Mouse (Mus musculus): ENCODE measurements around the gene Sfxn3.
A peak's percentile ranks its signal among the peaks of the same experiment; 100 is the strongest.

Sfxn3 gene

GRCm38 (mm10) chr19:45076586-45077510, 29.5 kb downstream of the Sfxn3 start:
- DNase-seq = peak; percentile 40

GRCm38 (mm10) chr19:45077742-45078645, 30.7 kb downstream of the Sfxn3 start:
- no peak for DNase-seq

GRCm38 (mm10) chr19:45078971-45079764, 31.9 kb downstream of the Sfxn3 start:
- DNase-seq = no peak

DNA sequence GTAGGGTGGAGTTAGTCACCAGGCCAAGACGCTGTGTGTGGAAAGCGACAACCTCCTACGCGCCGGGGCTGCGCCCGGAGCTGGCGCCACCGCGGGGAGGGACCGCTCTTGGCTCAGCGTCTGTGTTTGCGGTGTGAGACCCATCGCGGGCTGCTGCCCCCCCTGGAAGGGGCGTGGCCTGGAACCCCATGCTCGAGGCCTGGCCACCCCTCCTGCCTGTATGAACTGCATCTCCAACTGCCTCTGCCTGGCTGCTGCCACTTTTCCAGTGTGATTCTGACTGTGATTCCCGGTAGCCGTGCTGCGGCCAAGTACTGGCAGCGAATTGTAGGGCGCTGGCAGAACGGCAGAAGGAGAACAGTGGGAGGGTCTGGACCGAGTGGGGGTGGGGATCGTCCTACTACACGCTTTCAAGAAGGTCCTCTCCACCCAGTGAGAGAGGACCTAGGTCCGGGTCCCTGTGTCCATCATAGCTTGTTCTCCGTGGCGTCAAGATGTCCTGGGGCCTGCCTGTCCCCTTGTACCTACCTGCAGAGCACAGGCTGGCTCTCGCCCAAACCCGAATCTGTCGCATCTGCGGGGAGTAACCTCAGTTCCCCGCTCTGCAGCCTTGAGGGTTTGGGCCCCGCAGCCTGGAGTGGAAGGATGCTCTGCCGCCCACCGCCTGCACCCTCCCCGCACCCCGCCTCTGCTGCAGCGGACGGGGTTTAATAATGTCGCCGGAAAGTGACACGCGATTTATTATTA, 32.6 kb downstream of the Sfxn3 start:
- peak; percentile 63 for DNase-seq

DNA sequence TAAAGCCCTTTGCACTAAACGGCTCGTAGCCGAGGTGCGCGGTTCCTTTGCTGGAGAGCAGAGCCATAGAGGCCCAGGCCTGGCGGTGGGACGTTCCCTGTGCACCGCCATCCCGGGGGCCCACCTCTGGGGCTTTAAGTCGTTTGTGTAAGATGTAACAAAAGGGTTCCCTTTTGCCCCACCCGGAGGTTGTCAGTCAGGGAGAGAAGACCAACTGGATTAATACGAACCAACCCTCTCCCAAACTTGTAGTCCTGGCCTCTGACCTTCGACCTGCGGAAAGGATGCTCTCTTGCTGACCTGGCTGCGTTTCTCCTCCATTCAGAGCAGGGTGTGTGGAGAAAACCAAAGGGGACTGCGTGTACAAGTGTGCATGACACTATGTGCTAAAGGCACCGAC, 33.4 kb downstream of the Sfxn3 start:
- no peak for DNase-seq

DNA sequence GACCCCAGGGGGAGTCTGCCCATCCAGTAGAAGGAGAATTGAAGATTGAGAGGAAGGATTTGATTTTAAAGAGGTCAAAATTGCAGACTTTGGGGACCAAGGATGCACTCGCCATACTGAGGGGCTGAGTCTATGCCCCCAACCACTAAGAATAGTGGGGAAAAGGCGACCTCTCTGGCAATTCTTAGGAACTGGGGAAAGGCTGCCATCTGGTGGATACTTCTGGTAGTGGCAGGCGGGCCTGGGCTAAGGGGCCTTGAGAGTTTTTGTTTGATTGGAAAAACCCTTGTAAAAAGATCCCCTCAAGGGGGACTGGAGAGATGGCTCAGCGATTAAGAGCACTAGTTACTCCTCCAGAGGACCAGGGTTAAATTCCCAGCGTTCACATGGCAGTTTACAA, 34.0 kb downstream of the Sfxn3 start:
- DNase-seq = peak; percentile 78

DNA sequence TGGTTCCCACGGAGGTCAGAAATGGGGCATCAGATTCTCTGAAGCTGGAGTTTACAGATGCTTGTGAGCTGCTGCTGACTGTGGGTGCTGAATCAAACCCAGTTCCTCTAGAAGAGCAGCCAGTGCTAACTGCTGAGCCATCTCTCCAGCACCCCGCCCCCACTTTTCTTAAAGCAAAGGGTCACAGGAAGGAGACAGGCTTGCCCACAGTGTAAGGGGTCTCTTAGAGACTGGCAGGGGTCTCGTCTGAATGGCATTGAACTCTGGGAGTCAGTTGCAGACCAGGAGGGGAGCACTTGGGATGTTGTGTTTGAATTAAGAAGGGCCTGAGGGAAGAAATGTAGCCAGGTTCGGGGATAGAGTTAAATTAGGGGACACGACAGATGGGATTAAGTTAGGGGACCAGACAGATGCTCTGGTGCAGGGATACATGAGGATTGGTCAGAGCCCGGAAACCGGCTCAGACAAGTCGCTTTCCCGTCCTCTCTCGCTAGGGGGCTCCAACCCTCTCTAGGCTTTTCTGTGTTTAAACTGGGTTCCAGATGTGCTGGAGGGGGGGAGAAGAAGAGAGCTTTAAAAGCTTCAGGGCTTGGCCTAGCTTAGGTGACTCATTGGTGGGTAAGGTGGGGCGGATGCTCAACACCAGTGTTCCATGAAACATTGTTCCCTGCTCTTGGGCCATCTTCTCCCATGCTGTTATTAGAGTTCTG, 34.7 kb downstream of the Sfxn3 start:
- peak; percentile 64 for DNase-seq

DNA sequence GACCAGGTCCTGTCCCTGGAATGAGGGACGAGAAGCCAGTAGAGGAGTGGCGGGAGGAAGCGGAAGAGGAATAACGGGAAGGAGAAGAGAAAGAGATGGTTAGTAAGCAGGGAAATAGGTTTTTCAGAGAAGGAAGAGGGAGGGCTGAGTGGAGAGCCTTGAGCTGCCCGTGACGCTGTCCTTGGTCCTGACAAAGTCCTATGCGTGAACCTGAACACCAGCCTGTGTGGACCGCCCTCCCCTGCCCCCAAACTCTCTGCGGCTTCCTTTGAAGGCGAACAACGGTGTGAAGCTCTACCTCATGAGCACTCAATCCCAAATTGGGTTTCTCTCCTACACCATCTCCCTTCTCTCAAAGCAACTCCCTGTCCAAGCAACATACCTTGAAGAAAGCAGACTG, 50.6 kb downstream of the Sfxn3 start:
- DNase-seq = peak; percentile 47

DNA sequence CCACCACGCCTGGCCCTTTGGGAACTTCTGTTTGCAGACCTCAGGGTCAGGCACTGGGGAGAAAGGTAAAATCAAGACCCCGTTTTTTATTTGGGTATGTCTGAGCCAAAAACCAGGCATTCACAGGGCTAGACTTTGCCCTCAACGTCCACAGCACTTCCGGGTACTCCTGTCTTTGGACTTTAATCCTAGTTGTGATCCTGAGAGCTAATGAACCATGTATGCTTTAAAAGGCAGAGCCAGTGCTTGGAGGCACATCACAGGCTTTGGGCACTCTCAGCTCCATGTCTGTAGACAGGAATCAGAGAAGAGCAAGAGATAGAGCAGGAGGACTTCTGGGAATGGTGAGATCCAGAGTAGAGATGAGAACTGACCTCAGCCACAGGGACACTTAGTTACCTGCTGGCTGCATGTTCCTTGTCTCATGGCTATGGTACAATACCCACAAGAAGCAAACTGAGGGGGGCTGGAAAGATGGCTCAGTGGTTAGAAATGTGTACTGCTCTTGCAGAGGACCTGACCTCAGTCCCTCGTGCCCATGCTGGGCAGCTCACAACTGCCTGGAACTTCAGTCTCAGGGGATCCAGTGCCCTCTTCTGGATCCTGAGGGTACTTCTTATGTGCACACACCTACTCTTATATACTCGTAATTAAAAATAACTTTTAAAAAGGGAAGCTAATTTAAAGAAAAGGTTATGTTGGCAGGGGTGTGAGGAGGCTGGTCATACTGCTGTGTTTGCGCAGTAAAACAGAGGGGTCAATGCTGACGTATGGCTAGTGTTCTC, 53.4 kb downstream of the Sfxn3 start:
- DNase-seq = no peak

GRCm38 (mm10) chr19:45105591-45105990, 58.3 kb downstream of the Sfxn3 start:
- DNase-seq = no peak
